Mouse (Mus musculus) megakaryocyte-erythroid progenitor cell, adult 5-6 weeks (primary cell): ENCODE results near the gene Nxnl2. TPM values are rescaled to one million over a fixed set of nuclear protein-coding genes. Genes with fewer than 3 reads are reported as not detected.
A peak's percentile ranks its signal among the peaks of the same experiment; 100 is the strongest.

Source experiments
- ATAC-seq: replicated peaks from 2 replicates; pipeline ENCODE4 v1.8.0; 2016; ENCODE audit warnings: mild to moderate bottlenecking, inconsistent platforms; ENCODE audit not compliant: severe bottlenecking, poor library complexity, low FRiP score, low TSS enrichment
- total RNA-seq, 2 experiments: library from RNA; stranded (forward) in 1 of 2; stranded (reverse) in 1 of 2; fragments of 200-1000, 215-1000 nt in 1 of 2; fragments of >200 nt in 1 of 2; fragmentation: Nextera tagmentation in 1 of 2; gene quantifications; 2 replicates each; pipeline ENCODE4 v1.2.3; 2014 to 2017

Gene Nxnl2
- total RNA-seq (2014; fragmentation: Nextera tagmentation): not detected in 2 replicates
- not detected in 2 replicates for total RNA-seq (2017)

DNA sequence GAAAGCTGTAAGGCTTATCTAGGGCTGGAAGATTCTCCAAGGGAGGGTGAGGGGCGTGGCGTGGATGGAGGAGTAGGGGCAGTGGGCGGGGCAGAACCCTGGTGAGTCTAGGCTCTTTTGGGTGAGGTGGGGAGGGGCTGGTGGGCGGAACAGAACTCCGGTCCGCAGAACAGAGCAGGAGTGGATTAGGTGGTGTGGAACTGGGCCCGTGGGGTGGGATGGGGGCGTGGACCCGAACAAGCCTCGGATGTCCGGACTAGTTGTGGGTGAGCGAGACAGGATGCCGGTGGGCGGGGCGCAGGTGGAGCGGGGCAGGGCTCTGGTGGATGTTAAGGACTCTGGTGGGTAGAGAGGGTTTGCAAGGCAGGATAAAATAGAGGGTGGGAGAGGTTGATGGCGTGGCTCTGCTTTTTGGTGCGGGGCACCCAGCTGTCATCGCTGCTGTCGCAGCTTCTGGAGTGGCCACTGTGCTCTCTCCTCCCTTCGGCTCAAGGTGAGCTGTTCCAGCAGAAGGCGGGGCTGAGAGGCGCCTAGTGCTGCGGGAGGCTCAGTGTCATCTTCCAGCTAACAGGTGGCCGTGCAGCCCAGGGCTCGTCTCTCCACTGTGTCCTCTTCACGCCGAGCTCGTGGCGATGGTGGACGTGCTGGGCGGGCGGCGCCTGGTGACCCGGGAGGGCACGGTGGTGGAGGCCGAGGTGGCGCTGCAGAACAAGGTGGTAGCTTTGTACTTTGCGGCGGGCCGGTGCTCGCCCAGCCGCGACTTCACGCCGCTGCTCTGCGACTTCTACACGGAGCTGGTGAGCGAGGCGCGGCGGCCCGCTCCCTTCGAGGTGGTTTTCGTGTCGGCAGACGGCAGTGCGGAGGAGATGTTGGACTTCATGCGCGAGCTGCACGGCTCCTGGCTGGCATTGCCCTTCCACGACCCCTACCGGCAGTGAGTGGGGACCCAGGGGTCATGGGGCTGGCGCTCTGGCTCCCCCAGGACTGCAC lies at the start of gene Nxnl2:
TSS of gene Nxnl2 (plus strand) at position 332 of the 990 bp plus-strand sequence.
- peak; percentile 66 for ATAC-seq

DNA sequence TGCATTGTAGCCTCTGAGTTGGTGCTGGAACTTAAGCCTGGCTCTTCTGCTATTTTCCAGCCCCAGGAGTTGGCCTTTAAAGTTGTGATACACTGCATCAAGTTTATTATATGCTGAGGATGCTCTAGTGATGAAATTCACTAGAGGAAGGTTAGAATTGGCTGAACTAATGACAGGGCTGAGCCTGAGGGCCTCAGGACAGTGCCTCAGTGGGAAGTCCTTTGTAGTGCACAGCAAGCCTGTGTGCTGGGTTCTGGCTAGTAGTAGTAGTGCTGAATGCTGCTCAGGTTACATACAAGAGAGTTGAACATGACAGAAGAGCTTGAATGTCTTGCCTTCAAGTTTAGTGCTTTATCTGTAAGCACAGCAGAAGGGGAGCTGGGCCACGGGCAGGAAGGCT lies 48.9 kb upstream of the Nxnl2 start:
- ATAC-seq: no peak

DNA sequence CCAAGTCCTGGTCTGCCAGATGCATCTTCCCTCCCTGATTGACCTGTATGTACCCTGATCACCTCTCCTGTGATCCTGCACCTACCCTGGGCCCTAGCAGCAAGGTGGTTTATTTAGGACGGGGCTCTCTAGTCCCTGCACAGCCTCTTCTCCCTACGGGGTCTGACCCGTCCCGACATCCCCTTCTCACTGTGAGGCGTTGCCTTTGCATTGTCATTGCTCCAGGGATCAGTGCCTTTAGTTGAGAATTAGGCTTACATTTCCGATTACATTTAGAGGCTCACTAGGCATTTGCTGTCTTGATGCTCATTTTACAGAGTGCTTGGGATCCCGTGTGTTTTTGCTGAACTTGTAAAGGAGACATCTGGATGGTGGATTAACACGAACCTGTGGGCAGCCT lies 48.1 kb upstream of the Nxnl2 start:
- no peak for ATAC-seq

DNA sequence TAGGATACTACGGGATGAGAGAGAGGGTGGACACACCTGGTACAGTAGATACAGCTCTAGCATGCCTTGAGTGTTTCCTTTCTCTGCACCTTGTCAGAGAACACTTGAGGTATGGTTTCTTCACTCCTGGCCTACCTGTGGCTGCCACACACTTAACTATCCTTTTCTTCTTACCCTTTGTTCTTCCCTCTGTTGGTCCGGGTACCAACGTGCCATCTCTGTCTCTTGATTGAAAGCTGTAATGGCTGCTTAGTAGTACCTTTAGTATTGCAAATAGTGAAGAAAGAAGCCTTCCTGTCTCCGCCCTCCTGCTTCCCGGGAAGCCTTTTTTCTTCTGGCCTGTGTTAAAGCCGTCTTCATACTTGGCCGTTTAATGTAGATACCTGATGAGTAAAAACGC lies 45.5 kb upstream of the Nxnl2 start:
- ATAC-seq: no peak

DNA sequence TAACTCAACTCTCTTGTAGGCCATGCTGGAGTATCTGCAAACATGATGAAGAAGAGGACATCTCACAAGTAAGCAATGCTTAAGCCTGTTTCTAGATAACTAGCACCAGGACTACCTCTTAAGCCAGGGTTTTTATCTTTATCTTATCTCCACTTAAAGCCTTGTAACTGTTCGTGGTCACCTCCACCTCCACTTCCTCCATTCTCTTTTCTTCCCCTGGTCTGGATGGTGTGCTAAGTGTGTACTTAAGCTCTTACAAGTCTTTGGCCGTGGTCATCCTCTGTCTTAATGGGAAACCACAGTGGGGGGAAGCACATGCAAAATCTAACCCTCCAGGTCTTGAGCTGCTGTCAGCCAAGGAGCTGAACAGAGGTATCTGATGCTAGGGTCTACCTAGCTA lies 42.9 kb upstream of the Nxnl2 start:
- ATAC-seq: no peak

DNA sequence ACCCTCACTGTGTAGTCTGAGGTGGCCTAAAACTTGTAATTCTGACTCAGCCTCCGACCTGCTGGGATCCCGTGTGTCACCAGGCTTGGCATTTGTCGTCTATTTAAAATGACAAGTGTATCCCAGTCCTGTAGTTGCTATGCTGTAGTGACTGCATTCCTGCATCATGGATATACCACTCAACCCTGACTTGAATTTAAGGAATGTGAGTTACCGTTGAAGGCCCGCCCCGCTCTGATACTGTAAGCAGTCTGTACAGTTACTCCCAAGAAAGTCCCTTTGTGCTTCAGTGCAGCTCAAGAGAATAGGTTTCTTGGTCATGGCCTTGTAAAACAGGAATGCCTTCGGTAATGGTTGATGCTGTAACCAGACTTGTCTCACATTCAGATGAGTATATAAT lies 42.4 kb upstream of the Nxnl2 start:
- no peak for ATAC-seq

DNA sequence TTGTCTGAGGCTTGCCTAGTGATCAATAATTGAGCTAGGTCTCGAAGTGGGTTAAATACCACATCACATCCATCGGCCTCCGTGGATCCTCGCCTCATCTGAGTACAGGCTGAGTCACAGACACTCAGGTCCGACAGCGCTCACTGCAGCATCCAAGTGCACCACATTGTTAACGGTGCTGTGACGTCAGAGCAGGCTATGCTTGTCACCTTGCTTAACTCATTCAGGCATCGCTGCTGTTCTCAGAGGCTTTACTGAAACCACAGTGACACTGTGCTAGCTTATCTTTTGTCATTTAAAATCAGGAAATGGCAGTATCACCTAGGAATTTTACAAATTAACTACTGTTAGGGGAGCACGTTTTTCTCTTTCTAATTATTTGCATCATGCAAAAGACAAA lies 39.6 kb upstream of the Nxnl2 start:
- no peak for ATAC-seq

DNA sequence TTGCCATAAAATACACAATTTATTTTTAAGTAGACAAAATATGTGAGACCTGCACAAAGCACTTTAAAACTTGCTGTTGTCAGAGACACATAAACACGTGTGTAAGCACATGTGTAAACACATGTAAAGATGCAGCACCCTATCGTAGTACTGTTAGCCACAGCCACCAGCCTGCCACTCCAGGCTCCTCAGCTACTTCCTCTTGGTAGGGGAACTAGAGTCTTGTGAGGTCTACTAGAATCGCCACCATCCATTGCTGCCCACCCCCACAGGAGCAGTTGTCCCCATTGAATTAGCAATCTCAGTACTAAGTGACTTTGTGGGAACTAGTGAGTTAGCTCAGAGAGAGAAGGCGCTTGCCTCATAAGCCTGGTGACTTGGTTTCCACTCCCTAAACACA lies 34.5 kb upstream of the Nxnl2 start:
- ATAC-seq: no peak

DNA sequence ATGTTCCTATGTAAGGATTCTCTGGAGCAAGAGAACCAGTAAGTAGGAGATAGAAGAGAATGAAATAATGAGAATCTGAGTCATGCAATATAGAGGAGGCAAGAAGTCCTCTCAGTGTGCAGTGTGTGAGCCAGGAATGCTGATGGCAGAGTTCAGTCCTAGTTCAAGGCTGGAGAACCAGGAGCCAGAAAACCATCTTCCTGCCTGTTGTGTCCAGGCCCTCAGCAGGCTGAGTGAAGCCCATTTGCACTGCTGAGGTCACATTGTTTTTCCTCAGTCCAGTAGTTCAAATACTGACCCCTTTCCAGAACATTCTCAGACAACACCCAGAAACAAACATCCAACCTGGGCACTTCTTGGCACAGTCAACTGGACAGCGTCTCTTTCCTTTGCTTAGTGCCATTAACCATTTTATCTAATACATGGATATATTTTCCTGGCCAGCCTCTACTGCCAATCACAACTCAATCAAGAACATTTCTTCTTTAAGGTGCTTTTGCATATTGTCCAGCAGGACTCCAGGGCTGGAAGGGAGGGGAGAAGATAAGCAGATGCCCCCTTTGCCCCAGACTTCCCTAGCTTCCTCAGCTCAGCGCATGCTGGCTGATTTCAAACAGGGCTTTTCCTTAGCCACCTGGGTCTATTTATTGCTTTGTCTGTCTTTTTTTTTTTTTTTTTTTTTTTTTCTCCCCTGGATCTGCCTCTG lies 33.7 kb upstream of the Nxnl2 start:
- ATAC-seq: no peak

DNA sequence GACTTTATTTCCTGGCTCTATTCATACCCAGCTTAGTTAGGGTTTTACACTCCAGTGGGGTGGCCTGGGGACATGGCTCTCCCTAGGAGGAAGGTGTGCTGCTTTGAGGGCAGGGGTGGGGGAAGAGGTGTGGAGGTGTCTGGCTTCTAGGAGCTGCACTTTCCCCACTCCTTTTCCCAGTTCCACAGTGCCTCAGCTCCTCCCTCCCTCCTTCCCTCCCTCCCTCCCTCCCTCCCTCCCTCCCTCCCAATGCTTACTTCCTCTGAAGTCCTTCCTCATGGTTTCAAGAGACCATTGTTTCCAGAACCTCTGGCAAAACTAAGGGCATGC lies 33.2 kb upstream of the Nxnl2 start:
- ATAC-seq: no peak

DNA sequence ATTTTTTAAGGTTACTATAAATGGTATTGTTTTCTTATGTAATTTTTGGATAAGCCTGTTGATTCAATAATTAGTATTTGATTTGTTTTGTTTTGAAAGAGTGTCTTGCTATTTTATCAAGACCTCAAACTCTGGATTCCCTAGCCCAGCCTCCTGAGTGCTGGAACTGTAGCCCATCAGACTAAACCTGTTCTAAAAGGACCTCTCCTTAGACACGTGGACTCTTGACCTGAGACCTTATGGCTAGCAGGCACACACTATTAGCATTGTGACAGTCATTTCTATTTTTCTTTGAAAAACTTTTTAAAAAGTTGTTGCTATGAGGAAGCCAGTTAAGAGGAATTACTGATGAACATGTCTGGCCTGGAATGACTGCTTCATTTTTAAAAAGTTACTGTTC lies 23.7 kb upstream of the Nxnl2 start:
- no peak for ATAC-seq

DNA sequence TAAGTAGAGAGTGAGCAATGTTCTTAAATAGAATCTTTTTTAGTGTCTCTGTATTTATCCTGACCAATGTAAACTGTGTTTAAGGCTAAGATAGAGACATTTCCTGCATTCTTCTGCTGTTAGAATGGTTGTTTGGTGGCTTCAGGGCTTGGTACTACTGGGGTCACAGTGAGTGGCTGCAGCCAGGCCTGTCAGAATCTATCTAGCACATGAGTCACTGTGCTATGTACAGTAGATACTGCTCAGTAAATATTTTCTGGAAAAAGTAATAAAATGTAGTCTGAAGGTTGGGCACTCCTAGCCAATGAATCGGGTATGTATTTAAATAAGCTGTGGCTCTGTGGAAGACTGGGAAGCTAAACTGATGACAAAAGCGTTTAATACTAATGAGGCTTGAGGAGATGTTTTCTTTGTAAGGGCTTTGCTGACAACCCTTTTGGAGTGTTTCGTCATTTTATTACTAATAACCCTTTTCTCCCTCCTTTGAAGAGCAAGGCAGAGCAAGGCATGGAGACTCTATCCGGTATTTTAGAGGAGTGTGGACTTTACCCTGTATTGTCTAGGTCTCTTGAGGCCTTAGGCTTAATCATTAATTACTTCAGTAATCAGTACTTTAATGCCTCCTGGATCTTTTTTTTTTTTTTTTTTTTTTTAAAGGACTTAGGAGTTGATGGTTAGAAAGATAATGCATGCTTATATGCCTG lies 17.7 kb upstream of the Nxnl2 start:
- ATAC-seq: no peak

DNA sequence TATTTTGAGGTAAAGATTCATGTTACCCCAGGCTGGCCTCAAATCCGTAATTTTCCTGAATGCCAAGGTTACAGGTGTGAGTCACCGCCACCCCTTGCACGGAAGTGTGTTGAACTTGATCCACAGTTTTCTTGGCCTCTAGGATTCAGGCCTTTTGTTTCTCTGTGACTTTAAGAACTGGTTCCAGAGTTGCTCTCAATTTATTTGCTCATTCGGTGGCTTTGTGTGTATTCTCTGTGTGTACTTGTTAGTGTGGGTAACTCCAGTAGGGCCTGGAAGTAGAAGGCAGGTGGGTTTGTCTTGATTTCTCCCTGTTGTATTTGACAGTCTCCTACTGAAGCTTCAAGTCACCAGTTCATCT lies 17.2 kb upstream of the Nxnl2 start:
- no peak for ATAC-seq

DNA sequence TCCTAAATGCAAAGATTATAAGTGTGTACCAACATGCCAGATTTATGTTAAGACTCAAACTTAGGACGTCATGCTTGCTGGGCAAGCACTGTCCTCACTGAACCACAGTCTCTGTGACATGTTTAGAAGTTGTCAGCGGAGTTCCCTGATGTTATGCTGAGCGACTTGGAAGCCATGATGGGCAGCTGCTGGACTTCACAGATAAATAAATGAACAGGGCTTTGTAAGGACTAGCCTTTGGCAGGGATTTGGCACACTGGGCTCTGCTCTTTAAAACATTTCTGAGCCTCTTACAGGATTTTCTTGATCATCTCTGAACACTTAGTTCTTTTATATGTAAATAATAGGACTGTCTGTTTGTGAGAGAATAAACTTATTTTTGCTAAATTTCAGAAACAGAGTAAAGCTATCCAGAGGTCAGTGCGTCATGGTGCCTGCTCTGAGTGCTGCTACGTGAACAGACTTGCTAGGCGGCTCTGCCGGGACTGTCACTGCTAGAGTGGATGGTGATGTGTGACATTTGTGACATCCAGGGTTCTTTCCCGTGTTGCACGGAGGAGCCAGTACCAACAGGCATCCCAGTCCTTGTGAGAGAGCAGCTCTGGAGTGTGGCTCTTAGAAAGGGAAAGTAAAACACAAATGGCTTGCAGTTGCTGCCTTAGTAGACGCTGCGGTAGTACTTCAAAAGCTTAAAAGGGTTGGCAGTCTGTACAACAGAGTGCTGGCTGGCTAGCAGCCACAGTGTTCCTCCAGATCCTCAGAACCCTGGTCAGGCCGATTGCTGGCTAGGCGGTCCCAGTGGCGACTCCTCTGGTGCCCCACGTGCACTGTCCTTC lies 15.4 kb upstream of the Nxnl2 start:
- no peak for ATAC-seq

DNA sequence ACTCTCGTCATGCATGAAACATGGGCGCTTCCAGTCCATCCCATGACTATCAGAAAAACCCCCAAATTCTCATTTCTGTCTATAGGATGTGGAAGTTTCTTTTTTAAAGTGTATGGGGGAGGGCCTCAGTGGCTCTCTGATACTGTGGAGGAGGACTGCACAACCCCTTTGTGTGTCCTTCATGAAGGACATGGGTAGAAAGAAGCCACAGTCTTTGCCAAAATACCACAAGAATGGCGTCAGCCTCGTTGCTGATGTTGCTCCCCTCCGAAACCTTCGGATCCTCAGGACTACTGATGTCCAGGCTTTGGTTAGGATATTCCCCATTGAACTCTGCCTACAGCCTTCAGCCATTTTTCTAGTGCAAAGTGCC lies 14.8 kb upstream of the Nxnl2 start:
- ATAC-seq: no peak

DNA sequence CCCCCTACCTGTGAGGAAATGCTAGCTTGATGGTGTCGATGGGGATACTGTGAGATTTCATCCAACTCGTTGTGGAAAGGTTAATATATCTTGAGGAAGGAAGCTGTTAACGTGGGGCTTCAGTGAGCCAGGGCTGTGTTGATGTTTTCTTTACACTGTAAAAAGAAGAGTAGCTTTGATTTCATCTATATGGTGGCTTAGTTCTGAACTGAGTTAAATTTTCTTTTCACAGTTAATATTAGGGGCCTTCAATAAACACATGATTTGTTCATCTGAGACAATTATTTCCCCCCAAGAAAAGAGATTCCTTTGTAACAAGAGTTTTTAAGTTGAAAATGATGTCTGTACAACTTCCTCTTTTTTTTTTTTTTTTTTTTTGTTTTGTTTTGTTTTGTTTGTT lies 13.5 kb upstream of the Nxnl2 start:
- ATAC-seq: no peak

DNA sequence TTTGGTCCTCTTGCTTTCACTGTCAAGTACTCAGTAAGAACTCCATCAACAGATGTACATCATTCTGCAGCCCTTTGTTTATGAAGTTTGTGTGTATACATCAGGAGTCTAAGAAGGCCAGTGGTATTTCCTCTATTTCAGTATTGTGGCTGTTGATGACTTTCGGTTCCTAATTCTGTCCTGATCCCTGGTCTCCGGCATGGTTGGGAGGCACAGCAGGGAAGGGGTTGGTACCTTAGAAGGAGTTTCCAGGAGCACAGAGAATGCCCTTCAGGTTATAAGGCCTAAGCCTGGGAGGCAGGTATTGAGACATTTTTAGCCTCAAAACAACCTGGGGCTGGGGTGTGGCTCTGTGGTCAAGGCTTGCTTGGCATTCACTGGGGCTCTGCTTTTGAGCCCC lies 9.2 kb upstream of the Nxnl2 start:
- ATAC-seq: no peak

DNA sequence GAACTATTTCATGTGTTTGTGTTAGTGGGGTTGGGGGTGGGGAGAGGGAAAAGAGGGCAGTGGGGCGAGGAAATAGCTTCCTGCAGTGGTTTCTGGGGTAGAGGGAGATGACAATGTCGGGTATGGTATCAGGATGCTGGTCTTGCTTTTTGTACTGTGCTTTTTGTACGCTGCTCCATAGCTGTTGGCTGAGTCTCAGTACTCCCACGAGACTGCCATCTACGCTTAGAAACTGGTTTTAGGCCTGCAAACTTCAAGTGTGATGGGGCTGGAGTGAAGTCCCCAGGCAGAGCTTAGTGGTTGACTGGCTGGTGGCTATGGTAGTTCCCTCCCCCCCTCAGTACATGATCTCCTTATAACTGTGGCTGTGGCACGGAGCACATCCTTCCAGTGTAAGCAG lies 8.6 kb upstream of the Nxnl2 start:
- ATAC-seq: no peak

DNA sequence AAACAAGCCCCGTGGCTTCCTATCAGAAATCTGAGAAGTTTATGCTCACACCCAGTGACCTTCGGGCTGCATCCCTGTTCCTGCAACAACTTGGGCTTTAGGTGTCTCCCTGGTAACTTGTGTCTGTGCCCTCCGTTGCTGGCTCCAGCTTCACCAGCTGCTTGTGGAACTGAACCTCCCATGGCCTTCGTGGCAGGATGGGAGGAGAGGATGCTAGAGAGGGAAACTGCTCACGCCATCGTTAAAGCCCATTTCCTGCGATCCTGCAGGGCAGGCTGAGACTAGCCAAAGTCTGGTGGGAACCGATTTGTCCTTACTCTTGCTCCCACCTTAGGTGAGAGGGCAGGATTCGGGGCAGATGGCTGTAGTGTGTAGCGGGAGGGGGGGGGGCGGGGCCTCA lies 4.1 kb upstream of the Nxnl2 start:
- ATAC-seq: no peak

DNA sequence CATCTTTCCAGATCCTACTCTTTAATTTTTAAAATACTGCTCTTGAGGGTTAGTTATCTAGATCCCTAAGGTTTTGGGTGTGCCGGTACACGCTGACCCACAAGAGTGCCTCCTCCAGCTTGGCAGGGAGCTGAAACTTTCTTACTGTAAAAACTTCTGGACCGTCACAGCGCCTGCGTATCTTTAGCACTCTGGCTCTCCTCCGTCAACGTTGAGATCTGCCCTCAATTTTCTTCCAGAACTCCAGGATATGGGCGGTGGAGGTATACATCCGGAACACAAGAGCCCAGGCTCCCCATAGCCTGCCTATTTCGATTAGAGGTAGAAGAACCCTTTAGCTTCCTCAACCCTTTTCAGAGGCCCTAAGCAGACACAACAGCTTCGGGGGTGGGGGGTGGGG lies 607 bp upstream of the Nxnl2 start:
- ATAC-seq: no peak
